Mouse (Mus musculus) forebrain, embryonic 15.5 days (tissue): ENCODE measurements at regions not wholly inside any gene's neighbourhood (a gene's known extent, or its start where the extent isn't known, plus 50 kb on each side); places are given as distances from the start of the nearest gene placed in this dataset.

Experiments used
- ATAC-seq: fragments of 200-750 bp; cut with Nextera tagmentation; replicated peaks from 2 replicates; pipeline ENCODE4 v1.8.0; 2017; ENCODE audit warnings: mild to moderate bottlenecking, moderate TSS enrichment, moderate library complexity
- H3K27ac ChIP-seq: fragments of 300-500 bp; sonication (generic); replicated peaks from 2 replicates; pipeline ENCODE4 v1.5.1; 2015; ENCODE audit warnings: mild to moderate bottlenecking, inconsistent platforms
- H3K27me3 ChIP-seq: fragments of 300-500 bp; sonication (generic); 2 replicates; pipeline ENCODE4 v1.6.1; 2015; ENCODE audit warnings: inconsistent platforms
- H3K36me3 ChIP-seq: fragments of 300-500 bp; sonication (generic); 2 replicates; pipeline ENCODE4 v1.6.1; 2015; ENCODE audit warnings: mild to moderate bottlenecking, inconsistent platforms
- H3K4me1 ChIP-seq: fragments of 300-500 bp; sonication (generic); 2 replicates; pipeline ENCODE4 v1.6.1; 2015; ENCODE audit warnings: inconsistent platforms
- H3K4me2 ChIP-seq: fragments of 300-500 bp; sonication (generic); replicated peaks from 2 replicates; pipeline ENCODE4 v1.6.1; 2015; ENCODE audit warnings: mild to moderate bottlenecking, inconsistent platforms
- H3K4me3 ChIP-seq: fragments of 300-500 bp; sonication (generic); 2 replicates; pipeline ENCODE4 v1.5.1; 2015; ENCODE audit warnings: mild to moderate bottlenecking, inconsistent platforms
- H3K9ac ChIP-seq: fragments of 300-500 bp; sonication (generic); replicated peaks from 2 replicates; pipeline ENCODE4 v1.6.1; 2015; ENCODE audit warnings: mild to moderate bottlenecking, inconsistent platforms
- H3K9me3 ChIP-seq: fragments of 300-500 bp; sonication (generic); 2 replicates; pipeline ENCODE4 v1.6.1; 2016; ENCODE audit warnings: inconsistent platforms
- WGBS: fragments of 180-500 bp; shearing (Covaris S2); methylation state at CpG from one replicate; pipeline ENCODE4 v1.1.7; 2015; ENCODE audit warnings: mixed read lengths; 5-methylcytosine and 5-hydroxymethylcytosine counted together

DNA sequence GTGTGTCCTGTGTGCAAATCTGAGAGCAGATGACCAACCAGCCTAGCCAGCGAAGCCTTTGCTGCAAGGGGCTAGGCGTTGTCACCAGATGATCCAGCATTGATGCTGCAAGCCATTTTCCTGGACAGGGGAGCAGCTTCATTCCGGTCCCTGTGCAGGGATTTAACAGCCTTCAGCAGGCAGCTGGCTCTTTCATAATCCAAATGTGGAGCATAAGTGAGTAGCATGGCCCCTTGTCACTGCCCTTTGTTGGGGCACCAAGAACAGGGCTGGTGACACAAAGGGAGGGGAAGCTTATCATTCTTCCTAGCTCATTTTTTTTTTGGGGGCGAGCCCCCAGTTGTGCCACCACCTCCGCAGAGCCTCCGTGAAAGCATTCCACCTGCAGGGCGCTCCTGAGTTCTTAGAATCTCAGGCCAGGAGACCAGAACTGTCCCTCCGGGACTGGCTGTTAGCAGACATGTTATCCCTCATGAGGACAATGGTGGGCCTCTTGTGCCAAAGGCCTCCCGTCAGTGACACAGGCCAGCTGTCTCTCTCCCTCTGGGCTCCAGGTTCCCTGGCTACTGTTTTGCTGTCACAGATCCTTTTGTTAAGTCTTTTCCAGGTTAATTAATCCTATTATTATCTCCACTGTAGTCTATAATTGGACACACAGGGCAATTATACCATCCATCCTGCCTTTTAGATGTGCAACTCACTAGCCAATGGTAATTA is 430.7 kb upstream of the Fam160b2 start:
- Histone ChIP-seq H3K27ac (no peak overlapping the region), H3K36me3 (no peaks in the 10 kb centered on the region), H3K27me3 (no peaks in the 10 kb centered on the region), H3K9ac (no peak overlapping the region), H3K4me2 (no peak overlapping the region), H3K9me3 (no peaks in the 10 kb centered on the region), H3K4me1 (no peaks in the 10 kb centered on the region), H3K4me3 (no peak overlapping the region)
- ATAC-seq, result no peak
- WGBS, result 65% methylated on average over 9 of the region's 9 CpGs
